Mouse (Mus musculus): Measurements from ENCODE around the gene Trub2.

Trub2 gene

GRCm38 (mm10) chr2:29724664-29725365 is 63.5 kb downstream of the Trub2 start:
- no peak for DNase-seq (ENCODE audit: low read depth, low spot score)

- DNase-seq (ENCODE audit: low read depth, low spot score), result no peak
These were observed 65.2 kb downstream of the Trub2 start for GRCm38 (mm10) chr2:29723132-29723531.

- DNase-seq (ENCODE audit: low read depth, low spot score), result no peak
These were observed 69.7 kb downstream of the Trub2 start for GRCm38 (mm10) chr2:29718581-29718980.

- DNase-seq (ENCODE audit: low read depth, low spot score), result peak; percentile 53
These were observed 71.6 kb downstream of the Trub2 start for GRCm38 (mm10) chr2:29716691-29717090.

GRCm38 (mm10) chr2:29716143-29716542 is 72.2 kb downstream of the Trub2 start:
- no peak for DNase-seq (ENCODE audit: low read depth, low spot score)

- DNase-seq (ENCODE audit: low read depth, low spot score), result no peak
These were observed 74.2 kb downstream of the Trub2 start for GRCm38 (mm10) chr2:29714127-29714526.

DNA sequence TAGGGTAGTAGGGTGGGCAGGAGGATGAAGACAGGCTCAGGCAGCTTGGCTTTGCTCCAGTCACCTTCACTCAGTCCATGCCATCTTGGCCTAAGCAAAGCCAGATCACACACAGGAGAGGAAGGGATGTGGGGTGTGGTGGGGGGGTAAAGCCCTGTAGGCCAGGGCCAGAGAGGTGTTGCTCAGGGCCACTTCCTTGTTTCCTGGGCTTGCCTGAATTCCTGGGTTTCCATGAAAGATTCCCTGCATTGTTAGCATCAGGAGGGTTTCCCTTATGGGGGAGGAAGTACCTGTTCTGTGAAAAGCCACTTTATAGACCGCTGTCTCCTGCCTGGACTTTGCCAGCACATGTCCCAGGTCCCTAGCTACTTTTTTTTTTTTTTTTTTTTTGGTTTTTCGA is 74.8 kb downstream of the Trub2 start:
- DNase-seq (ENCODE audit: low read depth, low spot score), result no peak

GRCm38 (mm10) chr2:29711877-29712276 is 76.4 kb downstream of the Trub2 start:
- no peak for DNase-seq (ENCODE audit: low read depth, low spot score)
